Mouse (Mus musculus): ENCODE measurements around the gene Fam170b.

GRCm38 (mm10) chr14:32861149-32861581, 27.4 kb downstream of the Fam170b start:
- TF ChIP-seq CTCF (IDR thresholded peaks at IDR 0.05; ENCODE audit: low read depth) (no peak), EP300 (IDR thresholded peaks at IDR 0.05; ENCODE audit: low read depth) (no peak)
